Mouse (Mus musculus): ENCODE data around the gene Spag7. TPM values are rescaled to one million over a fixed set of nuclear protein-coding genes. Genes with fewer than 3 reads are reported as not detected.

Spag7 gene
- polyA plus RNA-seq, 1 experiment from 2014 or later, result 161 TPM

- Histone ChIP-seq H3K4me1 (ENCODE audit: control insufficient read depth, insufficient read depth, low read depth, low read length) (peaks cover 18% of the 10 kb centered on the region), H3K27me3 (replicated peaks; ENCODE audit: control insufficient read depth, insufficient read depth, low read length) (no peaks in the 10 kb centered on the region), H3K9ac (ENCODE audit: low read depth, low read length) (0 out of 2 replicates have a peak overlapping the region, but pooled peaks have one; percentile 19), H3K4me3 (ENCODE audit: low read length) (no peak overlapping the region), H3K9me3 (ENCODE audit: control insufficient read depth, low read length) (no peaks in the 10 kb centered on the region), H3K36me3 (ENCODE audit: control insufficient read depth, insufficient read depth, low read length) (peaks cover 10% of the 10 kb centered on the region; the same call in 1 of the 2 replicates), H3K4me2 (ENCODE audit: low read length) (no peak overlapping the region; the same call in 1 of the 2 replicates), H3K27ac (ENCODE audit: low read depth, low read length) (no peak overlapping the region)
- no peak for ATAC-seq
- 83% methylated on average over 16 of the region's 16 CpGs for WGBS
Observed at GRCm38 (mm10) chr11:70671333-70672047, 2.3 kb upstream of the Spag7 start.

- Histone ChIP-seq H3K4me1 (ENCODE audit: control insufficient read depth, insufficient read depth, low read depth, low read length) (peaks cover 18% of the 10 kb centered on the region), H3K9ac (ENCODE audit: low read depth, low read length) (peak overlapping the region; percentile 79), H3K4me2 (ENCODE audit: low read length) (peak overlapping the region; percentile 86), H3K4me3 (ENCODE audit: low read length) (peak overlapping the region; percentile 64), H3K27me3 (replicated peaks; ENCODE audit: control insufficient read depth, insufficient read depth, low read length) (no peaks in the 10 kb centered on the region), H3K36me3 (ENCODE audit: control insufficient read depth, insufficient read depth, low read length) (peaks cover 5% of the 10 kb centered on the region; the same call in 1 of the 2 replicates), H3K9me3 (ENCODE audit: control insufficient read depth, low read length) (no peaks in the 10 kb centered on the region), H3K27ac (ENCODE audit: low read depth, low read length) (peak overlapping the region; percentile 97)
- ATAC-seq, result no peak
- WGBS, result 38% methylated on average over 14 of the region's 14 CpGs
Observed at GRCm38 (mm10) chr11:70670483-70670882, 1.3 kb upstream of the Spag7 start.

- Histone ChIP-seq H3K27me3 (replicated peaks; ENCODE audit: control insufficient read depth, insufficient read depth, low read length) (no peaks in the 10 kb centered on the region), H3K4me2 (ENCODE audit: low read length) (peak overlapping the region; percentile 86), H3K9me3 (ENCODE audit: control insufficient read depth, low read length) (no peaks in the 10 kb centered on the region), H3K9ac (ENCODE audit: low read depth, low read length) (peak overlapping the region; percentile 79), H3K27ac (ENCODE audit: low read depth, low read length) (peak overlapping the region; percentile 97), H3K4me1 (ENCODE audit: control insufficient read depth, insufficient read depth, low read depth, low read length) (peaks cover 18% of the 10 kb centered on the region), H3K4me3 (ENCODE audit: low read length) (peak overlapping the region; percentile 64), H3K36me3 (ENCODE audit: control insufficient read depth, insufficient read depth, low read length) (peaks cover 7% of the 10 kb centered on the region; the same call in 1 of the 2 replicates)
- WGBS, result under 1% methylated on average over 31 of the region's 31 CpGs
- peak; percentile 38 for ATAC-seq
Observed at GRCm38 (mm10) chr11:70669582-70670345, 548 bp upstream of the Spag7 start.

- WGBS, result under 1% methylated on average over 15 of the region's 15 CpGs
Observed at GRCm38 (mm10) chr11:70668335-70668770, 863 bp downstream of the Spag7 start.

GRCm38 (mm10) chr11:70667271-70668150 is 1.7 kb downstream of the Spag7 start:
- H3K9ac ChIP-seq (ENCODE audit: low read depth, low read length), result no peak overlapping the region; the same call in 1 of the 2 replicates
- peaks cover 18% of the 10 kb centered on the region for H3K4me1 ChIP-seq (ENCODE audit: control insufficient read depth, insufficient read depth, low read depth, low read length)
- no peak overlapping the region; the same call in 1 of the 2 replicates for H3K27ac ChIP-seq (ENCODE audit: low read depth, low read length)
- peak overlapping the region; percentile 64 for H3K4me3 ChIP-seq (ENCODE audit: low read length)
- H3K27me3 ChIP-seq (replicated peaks; ENCODE audit: control insufficient read depth, insufficient read depth, low read length), result no peaks in the 10 kb centered on the region
- H3K36me3 ChIP-seq (ENCODE audit: control insufficient read depth, insufficient read depth, low read length), result peaks cover 13% of the 10 kb centered on the region
- no peak for ATAC-seq
- H3K4me2 ChIP-seq (ENCODE audit: low read length), result peak overlapping the region; percentile 94
- H3K9me3 ChIP-seq (ENCODE audit: control insufficient read depth, low read length), result no peaks in the 10 kb centered on the region
- WGBS, result 80% methylated on average over 14 of the region's 14 CpGs

More at GRCm38 (mm10) chr11:70668335-70668770, 863 bp downstream of the Spag7 start:
- peak overlapping the region; percentile 64 for H3K4me3 ChIP-seq (ENCODE audit: low read length)
- peaks cover 18% of the 10 kb centered on the region for H3K4me1 ChIP-seq (ENCODE audit: control insufficient read depth, insufficient read depth, low read depth, low read length)
- H3K4me2 ChIP-seq (ENCODE audit: low read length), result peak overlapping the region; percentile 94
- no peak for ATAC-seq
- H3K27me3 ChIP-seq (replicated peaks; ENCODE audit: control insufficient read depth, insufficient read depth, low read length), result no peaks in the 10 kb centered on the region
- peak overlapping the region; percentile 88 for H3K27ac ChIP-seq (ENCODE audit: low read depth, low read length)
- peaks cover 11% of the 10 kb centered on the region for H3K36me3 ChIP-seq (ENCODE audit: control insufficient read depth, insufficient read depth, low read length)
- no peaks in the 10 kb centered on the region for H3K9me3 ChIP-seq (ENCODE audit: control insufficient read depth, low read length)
- peak overlapping the region; percentile 72 for H3K9ac ChIP-seq (ENCODE audit: low read depth, low read length)

- Histone ChIP-seq H3K4me2 (ENCODE audit: low read length) (no peak overlapping the region), H3K9ac (ENCODE audit: low read depth, low read length) (no peak overlapping the region), H3K4me3 (ENCODE audit: low read length) (no peak overlapping the region), H3K27me3 (replicated peaks; ENCODE audit: control insufficient read depth, insufficient read depth, low read length) (no peaks in the 10 kb centered on the region), H3K36me3 (ENCODE audit: control insufficient read depth, insufficient read depth, low read length) (peaks cover 18% of the 10 kb centered on the region), H3K9me3 (ENCODE audit: control insufficient read depth, low read length) (no peaks in the 10 kb centered on the region), H3K27ac (ENCODE audit: low read depth, low read length) (no peak overlapping the region), H3K4me1 (ENCODE audit: control insufficient read depth, insufficient read depth, low read depth, low read length) (peaks cover 18% of the 10 kb centered on the region)
- ATAC-seq, result no peak
- 94% methylated on average over 8 of the region's 8 CpGs for WGBS
Observed at GRCm38 (mm10) chr11:70666687-70667086, 2.5 kb downstream of the Spag7 start.

- ATAC-seq, result no peak
- H3K9me3 ChIP-seq (ENCODE audit: control insufficient read depth, low read length), result no peaks in the 10 kb centered on the region
Observed at GRCm38 (mm10) chr11:70664741-70665140, 4.5 kb downstream of the Spag7 start.

GRCm38 (mm10) chr11:70663957-70664356 is 5.3 kb downstream of the Spag7 start:
- H3K4me1 ChIP-seq (ENCODE audit: control insufficient read depth, insufficient read depth, low read depth, low read length), result peaks cover 7% of the 10 kb centered on the region
- no peaks in the 10 kb centered on the region for H3K9me3 ChIP-seq (ENCODE audit: control insufficient read depth, low read length)
- no peak overlapping the region for H3K9ac ChIP-seq (ENCODE audit: low read depth, low read length)
- H3K27me3 ChIP-seq (replicated peaks; ENCODE audit: control insufficient read depth, insufficient read depth, low read length), result no peaks in the 10 kb centered on the region
- no peak overlapping the region for H3K4me3 ChIP-seq (ENCODE audit: low read length)
- H3K27ac ChIP-seq (ENCODE audit: low read depth, low read length), result no peak overlapping the region
- peaks cover 18% of the 10 kb centered on the region for H3K36me3 ChIP-seq (ENCODE audit: control insufficient read depth, insufficient read depth, low read length)
- H3K4me2 ChIP-seq (ENCODE audit: low read length), result no peak overlapping the region
- no peak for ATAC-seq
- WGBS, result 91% methylated on average over 6 of the region's 6 CpGs

More at GRCm38 (mm10) chr11:70664741-70665140, 4.5 kb downstream of the Spag7 start:
- Histone ChIP-seq H3K4me1 (ENCODE audit: control insufficient read depth, insufficient read depth, low read depth, low read length) (peaks cover 7% of the 10 kb centered on the region), H3K27ac (ENCODE audit: low read depth, low read length) (no peak overlapping the region), H3K27me3 (replicated peaks; ENCODE audit: control insufficient read depth, insufficient read depth, low read length) (no peaks in the 10 kb centered on the region), H3K4me3 (ENCODE audit: low read length) (no peak overlapping the region), H3K36me3 (ENCODE audit: control insufficient read depth, insufficient read depth, low read length) (peaks cover 18% of the 10 kb centered on the region), H3K9ac (ENCODE audit: low read depth, low read length) (no peak overlapping the region), H3K4me2 (ENCODE audit: low read length) (no peak overlapping the region)
- WGBS, result 93% methylated on average over 9 of the region's 9 CpGs

Data from hindbrain, embryonic 16.5 days (tissue).